Comparison of ENCODE assay signal across 30 mouse cellular contexts in genomic region chr1:166181510-166181909, GRCm38 (mm10). TPM values are rescaled to one million over a fixed set of nuclear protein-coding genes. Genes with fewer than 3 reads are reported as not detected.
"Had no signal": no experiment of that assay in that cellular context is flagged by ENCODE, and none has a peak within 500 bp of the region (broad histone marks: within the 10 kb centered on the region; RNA-seq: fewer than 3 reads in every experiment).

No protein-coding gene starts in this region.

- H3K27ac ChIP-seq: kidney, postnatal 0 days; liver, embryonic 13.5 days; neural tube, embryonic 13.5 days; stomach, embryonic 15.5 days had no signal

- H3K9ac ChIP-seq: liver, embryonic 13.5 days; neural tube, embryonic 13.5 days; stomach, embryonic 15.5 days had no signal

- DNase-seq: kidney, adult 2 months; kidney, postnatal 25 days; liver, embryonic 13.5 days; lung, adult 2 months; lung, postnatal 14 days; lung, postnatal 4 days; midbrain, embryonic 14.5 days; retina, postnatal 1 day; right cerebral cortex, postnatal 25 days; spleen, adult 18-20 months; thymus, adult 18-20 months; thymus, postnatal 36 days had no signal

- H3K36me3 ChIP-seq: liver, embryonic 13.5 days; neural tube, embryonic 13.5 days; stomach, embryonic 15.5 days had no signal

- H3K9me3 ChIP-seq: liver, embryonic 13.5 days; neural tube, embryonic 13.5 days; stomach, embryonic 15.5 days had no signal

- H3K4me1 ChIP-seq: liver, embryonic 13.5 days; stomach, embryonic 15.5 days had no signal

- H3K4me3 ChIP-seq: liver, embryonic 13.5 days; myocyte; neural tube, embryonic 13.5 days; stomach, embryonic 15.5 days had no signal

- H3K27me3 ChIP-seq: liver, embryonic 13.5 days; neural tube, embryonic 13.5 days; stomach, embryonic 15.5 days had no signal

RNA-seq across cellular contexts. Expression of gene Gpa33, which starts 51.5 kb away (rescaled TPM):
- total RNA-seq: layer of hippocampus, postnatal 14 days; left cerebral cortex, postnatal 10 days; left cerebral cortex, postnatal 36 days; liver, adult 2 months; megakaryocyte progenitor cell, adult 5-6 weeks; megakaryocyte-erythroid progenitor cell, adult 5-6 weeks; monocyte, adult 5-6 weeks; neutrophil, adult 5-6 weeks had no signal
- polyA plus RNA-seq: liver, embryonic 13.5 days; midbrain, embryonic 14.5 days; neural tube, embryonic 13.5 days had no signal

RNA-seq across cellular contexts. Expression of gene Dusp27, which starts 53.8 kb away (rescaled TPM):
- total RNA-seq: liver, adult 2 months; megakaryocyte progenitor cell, adult 5-6 weeks; megakaryocyte-erythroid progenitor cell, adult 5-6 weeks; monocyte, adult 5-6 weeks; neutrophil, adult 5-6 weeks had no signal
- polyA plus RNA-seq: liver, adult 2 months had no signal

RNA-seq across cellular contexts. Expression of gene Mael, which starts 57.0 kb away (rescaled TPM):
- total RNA-seq: layer of hippocampus, postnatal 14 days; liver, adult 2 months; megakaryocyte progenitor cell, adult 5-6 weeks; megakaryocyte-erythroid progenitor cell, adult 5-6 weeks; monocyte, adult 5-6 weeks; neutrophil, adult 5-6 weeks had no signal
- polyA plus RNA-seq: kidney, embryonic 14.5 days; kidney, postnatal 0 days; large intestine, adult 2 months; limb, embryonic 11.5 days; liver, adult 2 months; liver, embryonic 13.5 days; liver, embryonic 16.5 days; lung, adult 2 months; lung, embryonic 16.5 days; midbrain, embryonic 14.5 days; myocyte; neural tube, embryonic 13.5 days; stomach, embryonic 15.5 days; urinary bladder, adult 2 months had no signal
